Mouse (Mus musculus): Measurements from ENCODE around the gene Edaradd.
"Not testable (repeated sequence)": the region's sequence is repeated elsewhere in the genome, so short reads cannot be mapped to it uniquely, and the experiment has no call there.

The Edaradd gene

GRCm38 (mm10) chr13:12511189-12511965, 8.9 kb downstream of the Edaradd start:
- no peak for DNase-seq

- DNase-seq, result no peak
These were observed 10.2 kb downstream of the Edaradd start for GRCm38 (mm10) chr13:12510032-12510431.

GRCm38 (mm10) chr13:12507426-12507825, 12.8 kb downstream of the Edaradd start:
- DNase-seq, result no peak

- DNase-seq, result no peak
These were observed 14.9 kb downstream of the Edaradd start for GRCm38 (mm10) chr13:12505359-12505758.

- no peak for DNase-seq
These were observed 16.9 kb downstream of the Edaradd start for GRCm38 (mm10) chr13:12503238-12503751.

GRCm38 (mm10) chr13:12502665-12503237, 17.5 kb downstream of the Edaradd start:
- no peak for DNase-seq

GRCm38 (mm10) chr13:12499107-12499506, 21.1 kb downstream of the Edaradd start:
- no peak for DNase-seq

- DNase-seq, result no peak
These were observed 22.4 kb downstream of the Edaradd start for GRCm38 (mm10) chr13:12497809-12498208.

- no peak for DNase-seq
These were observed 25.5 kb downstream of the Edaradd start for GRCm38 (mm10) chr13:12494750-12495149.

- DNase-seq, result no peak
These were observed 27.7 kb downstream of the Edaradd start for GRCm38 (mm10) chr13:12492515-12492914.

GRCm38 (mm10) chr13:12485640-12486039, 34.6 kb downstream of the Edaradd start:
- DNase-seq, result no peak

- DNase-seq, result no peak
These were observed 35.0 kb downstream of the Edaradd start for GRCm38 (mm10) chr13:12485197-12485596.

GRCm38 (mm10) chr13:12479802-12480201, 40.4 kb downstream of the Edaradd start:
- DNase-seq, result no peak

GRCm38 (mm10) chr13:12478301-12478700, 41.9 kb downstream of the Edaradd start:
- DNase-seq, result no peak

GRCm38 (mm10) chr13:12476886-12477285, 43.4 kb downstream of the Edaradd start:
- DNase-seq, result no peak

- no peak for DNase-seq
These were observed 45.0 kb downstream of the Edaradd start for GRCm38 (mm10) chr13:12475239-12475638.

GRCm38 (mm10) chr13:12473724-12474378, 46.4 kb downstream of the Edaradd start:
- DNase-seq, result no peak

GRCm38 (mm10) chr13:12468488-12468887, 51.8 kb downstream of the Edaradd start:
- DNase-seq, result no peak

GRCm38 (mm10) chr13:12464844-12465243, 55.4 kb downstream of the Edaradd start, which contains the start of gene Lgals8:
Lgals8 (minus strand) TSS chr13:12464944.
- no peak for DNase-seq

GRCm38 (mm10) chr13:12464159-12464558, 56.1 kb downstream of the Edaradd start:
- DNase-seq, result not testable (repeated sequence)

GRCm38 (mm10) chr13:12462623-12463022, 57.6 kb downstream of the Edaradd start:
- DNase-seq, result no peak

GRCm38 (mm10) chr13:12461730-12462119, 58.5 kb downstream of the Edaradd start:
- DNase-seq, result no peak

GRCm38 (mm10) chr13:12460881-12461729, 59.1 kb downstream of the Edaradd start:
- peak; percentile 94 for DNase-seq

Measured in cerebellum, adult 9-11 months (tissue).